Mouse (Mus musculus) cerebellum, adult 2 months (tissue): ENCODE data around the gene Pgm2.

Experiments
- CTCF ChIP-seq: fragments of 200-500 bp; IDR thresholded peaks from 2 replicates; pipeline ENCODE4 v1.5.1; 2011; ENCODE audit warnings: low read depth, mild to moderate bottlenecking, control low read depth, low read length, moderate library complexity, borderline replicate concordance; ENCODE audit not compliant: insufficient read depth
- POLR2A ChIP-seq: fragments of 200-500 bp; IDR thresholded peaks from 2 replicates; pipeline ENCODE4 v1.6.1; 2011; ENCODE audit warnings: low read length, control low read depth, borderline replicate concordance; ENCODE audit not compliant: insufficient read depth

- TF ChIP-seq POLR2A (no peak), CTCF (no peak)
Observed at GRCm38 (mm10) chr5:64061643-64062042, 31.1 kb upstream of the Pgm2 start.
